In the genomic region with DNA sequence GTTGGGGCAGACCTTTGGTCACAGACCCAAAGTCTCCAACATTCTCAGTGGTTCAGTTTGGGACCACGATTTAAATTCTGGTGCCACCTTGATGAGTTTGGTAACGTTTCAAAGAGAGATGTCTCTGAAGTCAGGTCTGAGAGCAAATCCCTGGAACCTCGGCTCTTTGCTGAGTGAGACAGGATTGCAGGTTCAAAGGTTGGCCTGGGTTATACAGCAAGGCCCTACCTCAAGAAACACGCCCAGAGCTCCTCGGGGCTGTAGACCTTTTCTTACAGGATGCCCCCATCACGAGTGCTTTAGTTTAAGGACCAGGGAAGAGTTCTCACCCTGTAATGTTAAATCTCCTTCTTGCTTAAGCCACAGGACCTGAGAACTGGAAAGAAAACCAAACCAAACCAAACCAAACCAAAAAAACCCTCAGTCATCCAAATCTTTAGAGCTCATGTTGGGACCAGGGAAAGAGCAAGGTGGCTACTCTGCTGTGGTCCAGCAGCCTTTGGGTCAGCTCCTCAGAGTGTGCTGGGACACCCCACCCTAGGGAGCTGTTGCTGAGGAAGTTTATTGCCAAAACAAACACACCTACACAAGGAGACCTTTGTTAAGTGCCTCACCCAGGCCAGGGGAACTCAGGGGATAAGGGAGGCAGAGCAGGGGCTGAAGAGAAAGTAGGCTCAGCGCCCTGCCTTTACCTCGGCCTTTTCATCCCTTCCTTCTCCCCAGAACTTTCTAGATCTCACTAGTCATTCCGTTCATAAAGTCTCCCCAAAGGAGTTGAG, we compare ENCODE assay signal across 15 mouse cellular contexts. TPM values are rescaled to one million over a fixed set of nuclear protein-coding genes. Genes with fewer than 3 reads are reported as not detected.
DNase-seq lines count a peak whose midpoint lies in the region; ATAC-seq and TF ChIP-seq lines count a peak whose summit lies in the region.
"Had no signal": no experiment of that assay in that cellular context is flagged by ENCODE, and none has a peak within 500 bp of the region (broad histone marks: within the 10 kb centered on the region; RNA-seq: fewer than 3 reads in every experiment).

No protein-coding gene starts in this region.

- no peak overlapping the region for H3K9ac ChIP-seq in kidney, embryonic 15.5 days
- H3K9ac ChIP-seq in liver, embryonic 11.5 days (ENCODE audit: low read depth, low read length): no peak overlapping the region
- H3K9ac ChIP-seq: embryonic facial prominence, embryonic 13.5 days; heart, embryonic 15.5 days; lung, embryonic 14.5 days; neural tube, embryonic 13.5 days had no signal

- H3K4me2 ChIP-seq in kidney, embryonic 15.5 days: no peak overlapping the region
- H3K4me2 ChIP-seq in liver, embryonic 11.5 days: no peak overlapping the region; the same call in 1 of the 2 replicates

- 81% methylated on average over 9 of the region's 9 CpGs for WGBS in kidney, embryonic 15.5 days
- 87% methylated on average over 9 of the region's 9 CpGs for WGBS in liver, embryonic 11.5 days

- H3K9me3 ChIP-seq in kidney, embryonic 15.5 days (replicated peaks): no peaks in the 10 kb centered on the region
- H3K9me3 ChIP-seq in E14TG2a.4 (ENCODE audit: low read length): no peaks in the 10 kb centered on the region
- no peaks in the 10 kb centered on the region for H3K9me3 ChIP-seq in liver, embryonic 11.5 days (ENCODE audit: control insufficient read depth, low read length)
- H3K9me3 ChIP-seq: embryonic facial prominence, embryonic 13.5 days; heart, embryonic 15.5 days; neural tube, embryonic 13.5 days had no signal

- peaks cover 43% of the 10 kb centered on the region for H3K4me1 ChIP-seq in kidney, embryonic 15.5 days
- H3K4me1 ChIP-seq in E14TG2a.4 (replicated peaks; ENCODE audit: low read depth, low read length): peaks cover 57% of the 10 kb centered on the region
- H3K4me1 ChIP-seq in liver, embryonic 11.5 days (replicated peaks; ENCODE audit: control insufficient read depth, insufficient read depth, low read length): peaks cover 44% of the 10 kb centered on the region

- no peak for DNase-seq in kidney, postnatal 14 days
- no peak for DNase-seq in liver, embryonic 11.5 days (ENCODE audit: low spot score)
- DNase-seq in lung, postnatal 25 days (ENCODE audit: low spot score): peak; percentile 73
- no peak for DNase-seq in embryo, embryonic 10.5 days (ENCODE audit: low spot score)
- no peak for DNase-seq in ovary, postnatal 10 days (ENCODE audit: low spot score)
- no peak for DNase-seq in thymus, postnatal 25 days
- DNase-seq: adrenal gland, postnatal 10 days; cerebellum, adult 2 months; heart, adult 18-20 months; lung, embryonic 14.5 days had no signal

- no peaks in the 10 kb centered on the region for H3K27me3 ChIP-seq in kidney, embryonic 15.5 days
- H3K27me3 ChIP-seq in E14TG2a.4 (ENCODE audit: insufficient read depth, low read length): 0 out of 2 replicates have a peak, but pooled peaks cover 4% of the 10 kb centered on the region
- no peaks in the 10 kb centered on the region for H3K27me3 ChIP-seq in liver, embryonic 11.5 days (replicated peaks; ENCODE audit: control insufficient read depth, insufficient read depth, low read length)
- H3K27me3 ChIP-seq: embryonic facial prominence, embryonic 13.5 days; heart, embryonic 15.5 days; neural tube, embryonic 13.5 days had no signal

- no peak overlapping the region for H3K4me3 ChIP-seq in kidney, embryonic 15.5 days (replicated peaks)
- H3K4me3 ChIP-seq in E14TG2a.4 (replicated peaks; ENCODE audit: low read length): peak overlapping the region; percentile 78; the same call in 1 of the 2 replicates
- H3K4me3 ChIP-seq in liver, embryonic 11.5 days (ENCODE audit: low read depth, low read length): no peak overlapping the region
- H3K4me3 ChIP-seq: embryonic facial prominence, embryonic 13.5 days; neural tube, embryonic 13.5 days had no signal

- peaks cover 5% of the 10 kb centered on the region for H3K36me3 ChIP-seq in kidney, embryonic 15.5 days
- peaks cover 31% of the 10 kb centered on the region for H3K36me3 ChIP-seq in E14TG2a.4 (ENCODE audit: insufficient read depth, low read length)
- H3K36me3 ChIP-seq in liver, embryonic 11.5 days (ENCODE audit: control insufficient read depth, insufficient read depth, low read length): peaks cover 15% of the 10 kb centered on the region
- H3K36me3 ChIP-seq: embryonic facial prominence, embryonic 13.5 days; heart, embryonic 15.5 days had no signal

- TF ChIP-seq CTCF in E14TG2a.4 (conservative IDR thresholded peaks at IDR 0.05; ENCODE audit: low read length): no peak

- H3K27ac ChIP-seq in kidney, embryonic 15.5 days: peak overlapping the region; percentile 75; the same call in 1 of the 2 replicates
- peak overlapping the region; percentile 28; the same call in 1 of the 2 replicates for H3K27ac ChIP-seq in liver, embryonic 11.5 days (ENCODE audit: low read depth, low read length)
- H3K27ac ChIP-seq: embryonic facial prominence, embryonic 13.5 days; heart, embryonic 15.5 days; neural tube, embryonic 13.5 days had no signal

- ATAC-seq in kidney, embryonic 15.5 days (replicated peaks; ENCODE audit: low FRiP score): no peak
- ATAC-seq in liver, embryonic 11.5 days (replicated peaks; ENCODE audit: low FRiP score): no peak

RNA-seq across cellular contexts. Expression of gene Pnpo, which starts 7.7 kb away (rescaled TPM):
- polyA plus RNA-seq in kidney, embryonic 15.5 days (2015; fragmentation: Nextera tagmentation; extraction: Ambion mirVana): 34.3 and 42.6 TPM in 2 replicates
- 206 and 226 TPM in 2 replicates for polyA plus RNA-seq in liver, embryonic 11.5 days (2014; fragmentation: Nextera tagmentation; extraction: Ambion mirVana)

RNA-seq across cellular contexts. Expression of gene Prr15l, which starts 8.2 kb away (rescaled TPM):
- polyA plus RNA-seq in kidney, embryonic 15.5 days (2015; fragmentation: Nextera tagmentation; extraction: Ambion mirVana): 37.6 and 38.7 TPM in 2 replicates
- polyA plus RNA-seq in liver, embryonic 11.5 days (2014; fragmentation: Nextera tagmentation; extraction: Ambion mirVana): 1.8 and 2.2 TPM in 2 replicates
- polyA plus RNA-seq: cerebellum, adult 2 months; neural tube, embryonic 13.5 days had no signal

RNA-seq across cellular contexts. Expression of gene Cdk5rap3, which starts 19.8 kb away (rescaled TPM):
- polyA plus RNA-seq in kidney, embryonic 15.5 days (2015; fragmentation: Nextera tagmentation; extraction: Ambion mirVana): 78.9 and 79.5 TPM in 2 replicates
- polyA plus RNA-seq in liver, embryonic 11.5 days (2014; fragmentation: Nextera tagmentation; extraction: Ambion mirVana): 69.6 and 71.3 TPM in 2 replicates

RNA-seq across cellular contexts. Expression of gene Sp2, which starts 46.7 kb away (rescaled TPM):
- 19.9 and 22.7 TPM in 2 replicates for polyA plus RNA-seq in kidney, embryonic 15.5 days (2015; fragmentation: Nextera tagmentation; extraction: Ambion mirVana)
- 18.3 and 18.9 TPM in 2 replicates for polyA plus RNA-seq in liver, embryonic 11.5 days (2014; fragmentation: Nextera tagmentation; extraction: Ambion mirVana)

Comparison
In these comparisons a context has a peak if more than half of its experiments do, and no peak if none do; other contexts are left out.
1. RNA of gene Prr15l, which starts 8.2 kb away (polyA plus RNA-seq): 37.6 to 38.7 TPM in kidney, embryonic 15.5 days; 1.8 to 2.2 TPM in liver, embryonic 11.5 days; every median in the first group is over 10 times any median in the second.